Mouse (Mus musculus) CH12.LX (cell line): ENCODE measurements around the gene Pak2. TPM values are rescaled to one million over a fixed set of nuclear protein-coding genes. Genes with fewer than 3 reads are reported as not detected.
A peak's percentile ranks its signal among the peaks of the same experiment; 100 is the strongest.

ENCODE experiments used
- DNase-seq: peaks from one replicate; pipeline ENCODE4 v3.0.0-alpha.2; 2013; ENCODE audit errors: extremely low read depth
- H3K27ac ChIP-seq: 2 replicates; pipeline ENCODE4 v1.5.1; 2012; ENCODE audit warnings: low read depth, mild to moderate bottlenecking, control low read depth, moderate library complexity; ENCODE audit not compliant: insufficient read depth
- H3K27me3 ChIP-seq: replicated peaks from 2 replicates; pipeline ENCODE3; 2012; ENCODE audit warnings: inconsistent platforms
- H3K36me3 ChIP-seq, 2 experiments: replicated peaks in 1 of 2; 2 replicates each; pipeline versions ENCODE3 to v1.6.1; 2012; ENCODE audit warnings: inconsistent platforms in 1 of 2, low read length in 1 of 2, mild to moderate bottlenecking in 1 of 2, mixed read lengths in 1 of 2, moderate library complexity in 1 of 2; ENCODE audit not compliant: control insufficient read depth in 1 of 2, insufficient read depth in 1 of 2
- H3K4me1 ChIP-seq, 2 experiments: 2 replicates each; pipeline ENCODE4 v1.6.1; 2012; ENCODE audit warnings: inconsistent platforms in 1 of 2, moderate library complexity in 1 of 2; ENCODE audit not compliant: insufficient read depth in 2 of 2, control insufficient read depth in 1 of 2
- H3K4me2 ChIP-seq: 2 replicates; pipeline ENCODE4 v1.6.1; 2012; ENCODE audit warnings: low read depth, mild to moderate bottlenecking, control low read depth; ENCODE audit not compliant: poor library complexity, insufficient read depth, severe bottlenecking
- H3K4me3 ChIP-seq, 3 experiments: fragments of 150-350 bp in 1 of 3; sonication (generic) in 1 of 3; replicated peaks in 1 of 3; 2 replicates each; pipeline versions ENCODE3 to v1.5.1; 2011 to 2012; ENCODE audit warnings: low read depth in 2 of 3, low read length in 2 of 3, mild to moderate bottlenecking in 2 of 3, moderate library complexity in 2 of 3, control low read depth in 1 of 3, improper control_type of control experiment in 1 of 3, inconsistent platforms in 1 of 3, mixed read lengths in 1 of 3; ENCODE audit not compliant: poor library complexity in 1 of 3
- H3K79me2 ChIP-seq: replicated peaks from 2 replicates; pipeline ENCODE4 v1.6.1; 2012; ENCODE audit warnings: mild to moderate bottlenecking, moderate library complexity; ENCODE audit not compliant: control insufficient read depth, poor library complexity, insufficient read depth, severe bottlenecking; ENCODE audit errors: extremely low read depth
- H3K9ac ChIP-seq: 2 replicates; pipeline ENCODE4 v1.6.1; 2012; ENCODE audit warnings: low read depth, mild to moderate bottlenecking, control low read depth, moderate library complexity; ENCODE audit not compliant: insufficient read depth
- H3K9me3 ChIP-seq: replicated peaks from 2 replicates; pipeline ENCODE3; 2012; ENCODE audit warnings: low read length, inconsistent platforms, mixed read lengths
- BHLHE40 ChIP-seq: IDR thresholded peaks from 2 replicates; pipeline ENCODE4 v1.6.1; 2011; ENCODE audit warnings: mild to moderate bottlenecking, low read depth, low read length, improper control_type of control experiment
- ELF1 ChIP-seq: IDR thresholded peaks from 2 replicates; pipeline ENCODE4 v1.6.1; 2014; ENCODE audit warnings: low read depth, mild to moderate bottlenecking, inconsistent platforms, low read length, improper control_type of control experiment
- ETS1 ChIP-seq: conservative IDR thresholded peaks from 2 replicates; pipeline ENCODE4 v1.6.1; 2012; ENCODE audit warnings: low read depth, mild to moderate bottlenecking, inconsistent platforms, low read length, improper control_type of control experiment, moderate library complexity
- KAT2A ChIP-seq: IDR thresholded peaks from 2 replicates; pipeline ENCODE4 v1.6.1; 2012; ENCODE audit warnings: low read length, improper control_type of control experiment, inconsistent platforms; ENCODE audit not compliant: insufficient replicate concordance
- MAZ ChIP-seq: IDR thresholded peaks from 2 replicates; pipeline ENCODE4 v1.6.1; 2012; ENCODE audit warnings: low read depth, mild to moderate bottlenecking, inconsistent platforms, low read length, improper control_type of control experiment, moderate library complexity
- POLR2A ChIP-seq: IDR thresholded peaks from 2 replicates; pipeline ENCODE4 v1.6.1; 2011; ENCODE audit warnings: low read depth, mild to moderate bottlenecking, improper control_type of control experiment, low read length
- POLR2AphosphoS2 ChIP-seq: IDR thresholded peaks from 2 replicates; pipeline ENCODE4 v1.6.1; 2011; ENCODE audit warnings: low read depth, low read length, improper control_type of control experiment
- RAD21 ChIP-seq: IDR thresholded peaks from 2 replicates; pipeline ENCODE4 v1.6.1; 2011; ENCODE audit warnings: low read depth, mild to moderate bottlenecking, low read length, improper control_type of control experiment, moderate library complexity
- RCOR1 ChIP-seq: conservative IDR thresholded peaks from 2 replicates; pipeline ENCODE4 v1.6.1; 2012; ENCODE audit warnings: low read depth, mild to moderate bottlenecking, inconsistent platforms, low read length, improper control_type of control experiment
- SIN3A ChIP-seq: IDR thresholded peaks from 2 replicates; pipeline ENCODE4 v1.6.1; 2012; ENCODE audit warnings: low read length, improper control_type of control experiment, inconsistent platforms
- SMC3 ChIP-seq: IDR thresholded peaks from 2 replicates; pipeline ENCODE4 v1.6.1; 2011; ENCODE audit warnings: low read depth, low read length, improper control_type of control experiment
- TBP ChIP-seq: conservative IDR thresholded peaks from 2 replicates; pipeline ENCODE4 v1.6.1; 2011; ENCODE audit warnings: low read depth, low read length, improper control_type of control experiment
- USF1 ChIP-seq: IDR thresholded peaks from 2 replicates; pipeline ENCODE4 v1.6.1; 2014; ENCODE audit warnings: low read depth, mild to moderate bottlenecking, inconsistent platforms, low read length, improper control_type of control experiment
- ZC3H11A ChIP-seq: IDR thresholded peaks from 2 replicates; pipeline ENCODE4 v1.6.1; 2012; ENCODE audit warnings: low read depth, mild to moderate bottlenecking, inconsistent platforms, low read length, improper control_type of control experiment
- ZNF384 ChIP-seq: IDR thresholded peaks from 2 replicates; pipeline ENCODE4 v1.6.1; 2012; ENCODE audit warnings: low read depth, low read length, improper control_type of control experiment, inconsistent platforms
- dilution Hi-C: fragments of 300-500 bp; cut with MboI; formaldehyde crosslinking; loops from 2 replicates; pipeline ENCODE4 v1.14.3; 2020; ENCODE audit warnings: low sequenced_read_pairs; ENCODE audit not compliant: extremely low pct_unique_long_range_greater_than_20kb, extremely low pct_ligation_motif_present
- in situ Hi-C: fragments of 300-500 bp; cut with MboI; formaldehyde crosslinking; loops from 3 replicates; pipeline ENCODE4 v1.14.3; 2019; ENCODE audit warnings: low sequenced_read_pairs, low pct_ligation_motif_present, low pct_unique_long_range_greater_than_20kb, mixed read lengths
- polyA plus RNA-seq: library from polyadenylated mRNA; unstranded; fragments of >175 nt; gene quantifications from 2 replicates; pipeline ENCODE4 v1.2.1, GENCODE M21; 2012; ENCODE audit warnings: low read depth; ENCODE audit not compliant: insufficient read length
- total RNA-seq, 2 experiments: library from RNA; depleted of rRNA; stranded (reverse); fragments of 300-350 nt in 1 of 2; fragments of >200 nt in 1 of 2; gene quantifications; 2 replicates each; pipeline ENCODE4 v1.2.3; 2012 to 2014

The Pak2 gene
- total and polyA plus RNA-seq, 3 experiments: 37.2 to 79.7 (median 73.1) TPM

GRCm38 (mm10) chr16:32063900-32064299 lies 15.2 kb downstream of the Pak2 start:
- peaks cover 0 to 48% of the 10 kb centered on the region in 2 experiments for H3K36me3 ChIP-seq
- in situ Hi-C loops: no loop called here

GRCm38 (mm10) chr16:32062226-32062625 lies 16.9 kb downstream of the Pak2 start:
- H3K4me2 ChIP-seq: no peak overlapping the region
- DNase-seq: no peak
- TF ChIP-seq BHLHE40: no peak
- TF ChIP-seq TBP: no peak
- TF ChIP-seq RCOR1: no peak
- no peak for TF ChIP-seq POLR2AphosphoS2
- no peak for TF ChIP-seq SMC3
- TF ChIP-seq ELF1: 0 out of 2 replicates have a peak, but pooled peaks have one; percentile 9
- H3K4me3 ChIP-seq: no peak overlapping the region
- dilution Hi-C loops (no loop called here), in situ Hi-C loops (no loop called here)
- H3K27ac ChIP-seq: no peak overlapping the region
- H3K36me3 ChIP-seq: peaks cover 0 to 45% of the 10 kb centered on the region in 2 experiments
- no peaks in the 10 kb centered on the region for H3K9me3 ChIP-seq
- no peak overlapping the region for H3K9ac ChIP-seq
- no peaks in the 10 kb centered on the region for H3K27me3 ChIP-seq
- H3K79me2 ChIP-seq: peaks cover 82% of the 10 kb centered on the region
- peaks cover 16 to 86% of the 10 kb centered on the region in 2 experiments for H3K4me1 ChIP-seq

More at GRCm38 (mm10) chr16:32063900-32064299, 15.2 kb downstream of the Pak2 start:
- no peak overlapping the region for H3K9ac ChIP-seq
- no peak overlapping the region for H3K4me3 ChIP-seq
- dilution Hi-C loops: no loop called here
- H3K4me1 ChIP-seq: peaks cover 16 to 85% of the 10 kb centered on the region in 2 experiments
- no peak overlapping the region for H3K27ac ChIP-seq
- no peaks in the 10 kb centered on the region for H3K27me3 ChIP-seq
- TF ChIP-seq POLR2A (no peak), ELF1 (no peak), ZC3H11A (no peak), KAT2A (no peak), USF1 (no peak), MAZ (no peak), ETS1 (no peak), SIN3A (no peak), ZNF384 (no peak), BHLHE40 (no peak), RAD21 (no peak)
- H3K4me2 ChIP-seq: no peak overlapping the region
- no peaks in the 10 kb centered on the region for H3K9me3 ChIP-seq
- no peak for DNase-seq
- H3K79me2 ChIP-seq: peaks cover 83% of the 10 kb centered on the region
